8 mouse cellular contexts compared by ENCODE assay signal in the genomic region with DNA sequence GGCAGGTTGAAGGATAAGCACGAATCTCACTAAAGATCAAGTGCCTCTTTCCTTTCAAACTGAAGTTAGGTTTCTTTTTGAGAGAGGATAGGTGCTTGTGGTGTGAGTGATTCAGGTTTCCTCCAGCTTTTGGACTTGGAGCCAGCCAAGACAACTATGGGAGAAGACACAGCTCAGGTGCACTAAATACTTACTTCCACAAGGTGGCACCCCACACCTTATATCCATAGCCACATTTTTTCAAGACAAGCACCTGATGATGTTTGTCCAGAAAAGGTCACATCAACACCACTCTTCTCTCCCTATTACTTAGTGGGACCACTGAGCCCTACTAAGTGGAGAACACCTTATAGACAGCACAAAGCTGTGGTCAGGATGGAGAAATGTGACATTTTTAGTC. TPM values are rescaled to one million over a fixed set of nuclear protein-coding genes. Genes with fewer than 3 reads are reported as not detected.
DNase-seq lines count a peak whose midpoint lies in the region; ATAC-seq and TF ChIP-seq lines count a peak whose summit lies in the region.

No protein-coding gene starts in this region.

- H3K4me2 ChIP-seq in forebrain, postnatal 0 days (ENCODE audit: low read depth): no peak overlapping the region
- no peak overlapping the region for H3K4me2 ChIP-seq in forebrain, embryonic 13.5 days

- H3K27ac ChIP-seq in forebrain, postnatal 0 days (ENCODE audit: low read depth, low read length): no peak overlapping the region
- H3K27ac ChIP-seq in forebrain, embryonic 13.5 days: no peak overlapping the region
- no peak overlapping the region for H3K27ac ChIP-seq in midbrain, embryonic 10.5 days (replicated peaks)

- no peaks in the 10 kb centered on the region for H3K4me1 ChIP-seq in forebrain, postnatal 0 days (ENCODE audit: insufficient read depth)
- H3K4me1 ChIP-seq in forebrain, embryonic 13.5 days: no peaks in the 10 kb centered on the region
- H3K4me1 ChIP-seq in midbrain, embryonic 10.5 days: no peaks in the 10 kb centered on the region

- ATAC-seq in forebrain, postnatal 0 days: no peak
- ATAC-seq in forebrain, embryonic 13.5 days: no peak

- no peaks in the 10 kb centered on the region for H3K27me3 ChIP-seq in forebrain, postnatal 0 days (ENCODE audit: insufficient read depth, low read length)
- no peaks in the 10 kb centered on the region for H3K27me3 ChIP-seq in forebrain, embryonic 13.5 days
- no peaks in the 10 kb centered on the region for H3K27me3 ChIP-seq in midbrain, embryonic 10.5 days (ENCODE audit: low read depth, poor library complexity, severe bottlenecking)

- no peaks in the 10 kb centered on the region for H3K9me3 ChIP-seq in forebrain, postnatal 0 days (ENCODE audit: low read length)
- H3K9me3 ChIP-seq in forebrain, embryonic 13.5 days (replicated peaks): peaks cover 10% of the 10 kb centered on the region
- H3K9me3 ChIP-seq in midbrain, embryonic 10.5 days (replicated peaks): peaks cover 20% of the 10 kb centered on the region; the same call in 1 of the 2 replicates

- peak; percentile 60 for TF ChIP-seq CTCF in forebrain, postnatal 0 days (IDR thresholded peaks at IDR 0.05; ENCODE audit: low read depth)

- DNase-seq in forebrain, postnatal 0 days: peak; percentile 32
- DNase-seq in ovary, postnatal 14 days (ENCODE audit: low spot score): peak; percentile 2
- no peak for DNase-seq in ovary, postnatal 36 days (ENCODE audit: low spot score)
- DNase-seq in cerebellum, adult 18-20 months: peak; percentile 29 to 41
- peak; percentile 25 for DNase-seq in kidney, postnatal 14 days
- peak; percentile 20 to 33 for DNase-seq in right cerebral cortex, postnatal 10 days (ENCODE audit: low spot score in 2 of 2)
- no peak for DNase-seq in midbrain, embryonic 10.5 days (ENCODE audit: low spot score)

- 9% methylated on average over 1 of the region's 1 CpGs for whole genome bisulfite sequencing in forebrain, postnatal 0 days
- WGBS in forebrain, embryonic 13.5 days: 8% methylated on average over 1 of the region's 1 CpGs
- 6% methylated on average over 1 of the region's 1 CpGs for WGBS in midbrain, embryonic 10.5 days

- H3K9ac ChIP-seq in forebrain, postnatal 0 days: no peak overlapping the region
- no peak overlapping the region for H3K9ac ChIP-seq in forebrain, embryonic 13.5 days

- H3K4me3 ChIP-seq in forebrain, postnatal 0 days (ENCODE audit: low read depth, low read length): no peak overlapping the region
- H3K4me3 ChIP-seq in forebrain, embryonic 13.5 days: no peak overlapping the region
- H3K4me3 ChIP-seq in midbrain, embryonic 10.5 days: no peak overlapping the region

- no peaks in the 10 kb centered on the region for H3K36me3 ChIP-seq in forebrain, postnatal 0 days (ENCODE audit: insufficient read depth)
- H3K36me3 ChIP-seq in forebrain, embryonic 13.5 days (ENCODE audit: poor library complexity, severe bottlenecking): no peaks in the 10 kb centered on the region
- no peaks in the 10 kb centered on the region for H3K36me3 ChIP-seq in midbrain, embryonic 10.5 days

RNA-seq across cellular contexts. Expression of a gene that starts 52.1 kb away (rescaled TPM):
- 19.5 and 19.9 TPM in 2 replicates for total RNA-seq in forebrain, postnatal 0 days (2014; rRNA removed)
- polyA plus RNA-seq in forebrain, postnatal 0 days (2015; fragmentation: Nextera tagmentation; extraction: Ambion mirVana): 23.8 and 25.1 TPM in 2 replicates
- polyA plus RNA-seq in forebrain, embryonic 13.5 days (2015; fragmentation: Nextera tagmentation; extraction: Ambion mirVana): 5.8 and 6.8 TPM in 2 replicates
- polyA plus RNA-seq in midbrain, embryonic 10.5 days (2016; fragmentation: Nextera tagmentation; extraction: Ambion mirVana): 3.7 and 3.9 TPM in 2 replicates

Comparison
In these comparisons a context has a peak if more than half of its experiments do, and no peak if none do; other contexts are left out.
1. DNase-seq: peak in forebrain, postnatal 0 days (single experiment), ovary, postnatal 14 days (single experiment), cerebellum, adult 18-20 months (2 of 2), kidney, postnatal 14 days (single experiment) and right cerebral cortex, postnatal 10 days (2 of 2); none in ovary, postnatal 36 days (single experiment) and midbrain, embryonic 10.5 days (single experiment).